Mouse (Mus musculus): ENCODE measurements around the gene Scgn.
A peak's percentile ranks its signal among the peaks of the same experiment; 100 is the strongest.

DNA sequence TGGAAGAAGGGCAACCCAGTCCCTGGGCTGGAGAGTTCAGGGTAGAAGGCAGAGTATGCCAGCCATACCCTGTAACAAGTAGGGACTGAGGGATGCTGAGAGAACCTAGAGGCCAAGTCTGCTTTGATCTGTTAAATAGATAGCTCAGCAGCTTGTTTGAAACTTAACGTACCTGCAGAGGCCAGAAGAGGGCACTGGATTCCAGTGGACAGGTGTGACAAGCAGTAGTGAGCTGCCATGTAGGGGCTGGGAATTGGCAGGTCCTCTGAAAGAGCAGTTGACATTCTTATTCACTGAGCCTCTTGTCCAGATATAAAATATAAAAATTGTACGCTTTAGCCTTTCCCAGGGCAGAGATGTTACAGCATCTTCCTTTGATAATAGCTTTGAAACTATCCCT, 48.2 kb downstream of the Scgn start:
- TF ChIP-seq CTCF (IDR thresholded peaks at IDR 0.05; ENCODE audit: low read depth) (peak; percentile 48), EP300 (IDR thresholded peaks at IDR 0.05; ENCODE audit: low read depth) (no peak)
